Mouse (Mus musculus): Measurements from ENCODE around the gene Frmd8. TPM values are rescaled to one million over a fixed set of nuclear protein-coding genes. Genes with fewer than 3 reads are reported as not detected.

The Frmd8 gene
- polyA plus RNA-seq, 1 experiment from 2014 or later = 21.2 TPM

DNA sequence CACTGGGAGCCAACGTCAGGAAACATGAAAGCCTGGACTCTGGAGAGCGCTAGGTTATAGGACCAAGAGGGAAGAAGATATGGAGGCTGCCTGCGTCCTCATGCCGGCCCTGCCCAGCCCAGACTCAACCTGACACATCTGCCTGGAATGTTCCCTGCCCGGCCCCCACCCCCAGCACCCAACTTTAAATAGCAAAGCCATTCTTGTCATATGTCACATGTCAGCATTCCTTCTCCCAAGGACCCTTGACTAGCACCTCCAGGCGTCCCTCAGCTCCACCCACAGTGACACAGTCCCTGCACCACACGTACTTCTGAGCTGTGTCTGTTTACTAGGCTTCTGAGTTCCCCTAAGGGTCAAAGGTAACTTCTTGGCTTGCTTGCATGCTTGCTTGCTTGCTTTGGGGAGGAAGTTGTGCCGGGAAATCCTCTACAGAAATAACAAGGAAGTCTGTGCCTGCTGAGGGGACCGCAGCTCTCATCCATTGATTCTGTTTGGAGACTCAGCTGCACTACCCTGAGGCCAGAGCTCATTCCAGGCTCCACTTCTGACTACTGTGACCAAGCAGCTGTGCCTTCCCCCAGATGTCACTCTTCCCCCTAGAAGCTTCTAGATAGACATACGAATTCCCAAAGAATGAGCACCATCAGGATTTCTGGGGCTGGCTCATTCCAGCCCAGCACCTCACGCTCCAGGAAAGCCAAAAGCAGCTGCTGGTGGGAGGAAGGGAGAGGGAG lies 64.8 kb downstream of the Frmd8 start:
- Histone ChIP-seq H3K4me3 (ENCODE audit: low read depth, low read length) (no peak overlapping the region), H3K36me3 (ENCODE audit: control insufficient read depth, insufficient read depth, low read length) (no peaks in the 10 kb centered on the region), H3K4me2 (ENCODE audit: low read depth, severe bottlenecking) (peak overlapping the region; percentile 20; the same call in 1 of the 2 replicates), H3K4me1 (ENCODE audit: control insufficient read depth, insufficient read depth, low read length) (peaks cover 33% of the 10 kb centered on the region), H3K27ac (replicated peaks; ENCODE audit: low read depth, low read length) (peak overlapping the region; percentile 56), H3K27me3 (ENCODE audit: control insufficient read depth, insufficient read depth, low read length) (no peaks in the 10 kb centered on the region), H3K9me3 (ENCODE audit: control insufficient read depth, low read length) (no peaks in the 10 kb centered on the region), H3K9ac (ENCODE audit: low read length) (no peak overlapping the region; the same call in 1 of the 2 replicates)
- WGBS = 42% methylated on average over 11 of the region's 11 CpGs
- DNase-seq (ENCODE audit: low spot score) (no peak), ATAC-seq (ENCODE audit: insufficient number of reproducible peaks, low FRiP score, low TSS enrichment, low read depth) (no peak)

DNA sequence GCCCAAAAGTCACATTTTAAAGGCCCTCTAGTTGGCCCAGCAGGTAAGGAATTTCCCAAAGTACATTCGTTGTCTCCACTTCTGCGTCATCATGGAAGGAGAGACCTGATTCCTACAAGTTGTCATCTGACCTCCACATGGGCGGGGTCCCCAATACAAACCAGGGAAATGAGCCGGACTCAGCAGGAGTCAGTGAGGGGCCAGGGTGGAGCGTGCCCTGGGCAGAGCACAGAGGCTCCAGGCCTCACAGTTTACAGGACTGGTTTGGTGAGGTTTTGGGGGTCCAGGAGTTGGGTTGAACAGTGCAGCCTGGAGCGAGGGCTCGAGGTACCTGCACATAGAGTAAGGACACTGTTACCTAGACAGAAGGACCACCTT lies 65.4 kb downstream of the Frmd8 start:
- WGBS = 52% methylated on average over 7 of the region's 7 CpGs
- ATAC-seq (ENCODE audit: insufficient number of reproducible peaks, low FRiP score, low TSS enrichment, low read depth) (no peak), DNase-seq (ENCODE audit: low spot score) (no peak)
- no peaks in the 10 kb centered on the region for H3K9me3 ChIP-seq (ENCODE audit: control insufficient read depth, low read length)
- H3K4me2 ChIP-seq (ENCODE audit: low read depth, severe bottlenecking) = peak overlapping the region; percentile 20; the same call in 1 of the 2 replicates
- no peaks in the 10 kb centered on the region for H3K27me3 ChIP-seq (ENCODE audit: control insufficient read depth, insufficient read depth, low read length)
- peak overlapping the region; percentile 56; the same call in 1 of the 2 replicates for H3K27ac ChIP-seq (replicated peaks; ENCODE audit: low read depth, low read length)
- no peak overlapping the region for H3K4me3 ChIP-seq (ENCODE audit: low read depth, low read length)
- H3K36me3 ChIP-seq (ENCODE audit: control insufficient read depth, insufficient read depth, low read length) = no peaks in the 10 kb centered on the region
- 0 out of 2 replicates have a peak overlapping the region, but pooled peaks have one; percentile 12 for H3K9ac ChIP-seq (ENCODE audit: low read length)
- H3K4me1 ChIP-seq (ENCODE audit: control insufficient read depth, insufficient read depth, low read length) = peaks cover 36% of the 10 kb centered on the region

DNA sequence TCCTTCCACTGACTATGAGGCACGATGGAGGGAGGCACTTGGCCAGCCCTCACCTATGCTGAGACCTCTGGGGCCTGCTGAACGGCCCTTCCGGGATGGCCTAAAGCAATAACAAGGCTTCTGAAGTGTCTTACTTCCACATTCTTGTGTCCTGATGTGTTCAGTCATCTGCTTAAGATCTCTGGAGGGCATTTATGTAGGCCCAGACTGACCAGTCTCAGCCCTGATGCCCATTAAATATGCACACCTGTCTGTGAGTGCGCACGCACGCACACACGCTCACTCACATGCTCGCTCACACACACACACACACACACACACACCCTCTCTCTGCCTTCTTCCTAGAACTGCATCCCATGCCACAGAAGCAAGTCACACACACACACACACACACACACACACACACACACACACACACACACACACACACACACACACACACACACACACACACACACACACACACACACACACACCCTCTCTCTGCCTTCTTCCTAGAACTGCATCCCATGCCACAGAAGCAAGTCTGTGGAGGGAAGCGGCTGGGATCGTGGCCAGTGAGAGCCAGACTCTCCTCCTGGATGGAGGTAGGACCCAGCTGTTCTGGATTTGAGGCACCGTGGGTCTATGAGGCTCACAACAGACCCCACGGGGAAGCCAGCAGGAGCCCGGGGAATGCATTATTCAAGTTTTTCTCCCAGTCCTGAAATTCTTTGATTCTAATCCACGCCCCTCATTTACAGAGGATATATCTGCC lies 65.9 kb downstream of the Frmd8 start:
- no peaks in the 10 kb centered on the region for H3K27me3 ChIP-seq (ENCODE audit: control insufficient read depth, insufficient read depth, low read length)
- DNase-seq (ENCODE audit: low spot score) (no peak), ATAC-seq (ENCODE audit: insufficient number of reproducible peaks, low FRiP score, low TSS enrichment, low read depth) (no peak)
- H3K4me1 ChIP-seq (ENCODE audit: control insufficient read depth, insufficient read depth, low read length) = peaks cover 42% of the 10 kb centered on the region
- no peaks in the 10 kb centered on the region for H3K9me3 ChIP-seq (ENCODE audit: control insufficient read depth, low read length)
- H3K27ac ChIP-seq (replicated peaks; ENCODE audit: low read depth, low read length) = peak overlapping the region; percentile 56; the same call in 1 of the 2 replicates
- no peaks in the 10 kb centered on the region for H3K36me3 ChIP-seq (ENCODE audit: control insufficient read depth, insufficient read depth, low read length)
- no peak overlapping the region for H3K4me2 ChIP-seq (ENCODE audit: low read depth, severe bottlenecking)
- 60% methylated on average over 14 of the region's 14 CpGs for WGBS
- H3K9ac ChIP-seq (ENCODE audit: low read length) = 0 out of 2 replicates have a peak overlapping the region, but pooled peaks have one; percentile 12
- no peak overlapping the region for H3K4me3 ChIP-seq (ENCODE audit: low read depth, low read length)

- H3K9ac ChIP-seq (ENCODE audit: low read length) = no peak overlapping the region
- peaks cover 45% of the 10 kb centered on the region for H3K4me1 ChIP-seq (ENCODE audit: control insufficient read depth, insufficient read depth, low read length)
- DNase-seq (ENCODE audit: low spot score) (no peak), ATAC-seq (ENCODE audit: insufficient number of reproducible peaks, low FRiP score, low TSS enrichment, low read depth) (no peak)
- no peaks in the 10 kb centered on the region for H3K9me3 ChIP-seq (ENCODE audit: control insufficient read depth, low read length)
- WGBS = 78% methylated on average over 2 of the region's 3 CpGs
- no peaks in the 10 kb centered on the region for H3K27me3 ChIP-seq (ENCODE audit: control insufficient read depth, insufficient read depth, low read length)
- H3K4me2 ChIP-seq (ENCODE audit: low read depth, severe bottlenecking) = no peak overlapping the region
- H3K36me3 ChIP-seq (ENCODE audit: control insufficient read depth, insufficient read depth, low read length) = no peaks in the 10 kb centered on the region
- H3K27ac ChIP-seq (replicated peaks; ENCODE audit: low read depth, low read length) = no peak overlapping the region
- H3K4me3 ChIP-seq (ENCODE audit: low read depth, low read length) = no peak overlapping the region
Observed at GRCm38 (mm10) chr19:5807740-5808139, 67.3 kb downstream of the Frmd8 start.

- ATAC-seq (ENCODE audit: insufficient number of reproducible peaks, low FRiP score, low TSS enrichment, low read depth) (no peak), DNase-seq (ENCODE audit: low spot score) (no peak)
- Histone ChIP-seq H3K27ac (replicated peaks; ENCODE audit: low read depth, low read length) (peak overlapping the region; percentile 61; the same call in 1 of the 2 replicates), H3K4me2 (ENCODE audit: low read depth, severe bottlenecking) (no peak overlapping the region), H3K36me3 (ENCODE audit: control insufficient read depth, insufficient read depth, low read length) (no peaks in the 10 kb centered on the region), H3K9ac (ENCODE audit: low read length) (peak overlapping the region; percentile 22; the same call in 1 of the 2 replicates), H3K9me3 (ENCODE audit: control insufficient read depth, low read length) (no peaks in the 10 kb centered on the region), H3K4me1 (ENCODE audit: control insufficient read depth, insufficient read depth, low read length) (peaks cover 39% of the 10 kb centered on the region), H3K27me3 (ENCODE audit: control insufficient read depth, insufficient read depth, low read length) (no peaks in the 10 kb centered on the region), H3K4me3 (ENCODE audit: low read depth, low read length) (no peak overlapping the region)
- WGBS = 47% methylated on average over 6 of the region's 6 CpGs
Observed at GRCm38 (mm10) chr19:5806809-5807205, 68.3 kb downstream of the Frmd8 start.

DNA sequence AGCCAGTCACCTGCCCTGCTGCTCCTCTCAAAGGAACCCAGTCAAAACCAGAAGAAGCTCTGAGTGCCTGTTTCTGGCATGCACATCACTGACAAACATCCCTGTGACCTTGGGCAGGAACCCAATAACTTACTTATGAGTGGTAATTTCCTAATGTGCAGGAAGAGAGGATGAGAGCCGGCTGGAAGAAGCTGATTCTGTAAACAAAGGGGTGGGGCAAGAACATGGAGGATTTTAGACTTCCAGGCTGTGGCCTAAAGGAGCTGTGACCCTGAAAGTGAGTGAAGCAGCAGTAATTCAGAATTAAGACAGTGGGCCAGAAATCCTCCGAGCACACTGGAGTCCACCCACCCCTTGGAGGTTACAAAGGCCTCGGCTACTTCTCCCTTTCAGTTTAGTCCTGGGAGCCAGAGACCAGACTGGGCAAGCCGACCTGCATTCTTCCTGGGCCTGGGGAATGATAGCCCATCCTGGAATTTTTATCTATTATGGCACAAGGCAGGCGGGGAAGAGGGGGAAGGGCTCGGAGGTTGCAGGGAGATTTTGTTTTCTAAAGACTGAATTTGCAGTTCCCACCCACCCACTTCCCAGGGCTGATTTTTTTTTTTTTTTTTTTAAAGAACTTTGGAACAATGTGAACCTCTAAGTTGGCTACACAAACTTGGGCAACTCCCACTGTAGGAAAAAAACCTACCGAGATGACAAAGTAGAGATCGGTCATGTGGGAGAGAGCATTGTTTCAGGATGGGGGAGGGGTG lies 68.8 kb downstream of the Frmd8 start:
- Histone ChIP-seq H3K27ac (replicated peaks; ENCODE audit: low read depth, low read length) (peak overlapping the region; percentile 70; the same call in 1 of the 2 replicates), H3K9me3 (ENCODE audit: control insufficient read depth, low read length) (no peaks in the 10 kb centered on the region), H3K9ac (ENCODE audit: low read length) (peak overlapping the region; percentile 37; the same call in 1 of the 2 replicates), H3K4me3 (ENCODE audit: low read depth, low read length) (no peak overlapping the region), H3K4me1 (ENCODE audit: control insufficient read depth, insufficient read depth, low read length) (peaks cover 37% of the 10 kb centered on the region), H3K4me2 (ENCODE audit: low read depth, severe bottlenecking) (no peak overlapping the region), H3K36me3 (ENCODE audit: control insufficient read depth, insufficient read depth, low read length) (no peaks in the 10 kb centered on the region), H3K27me3 (ENCODE audit: control insufficient read depth, insufficient read depth, low read length) (no peaks in the 10 kb centered on the region)
- 15% methylated on average over 8 of the region's 8 CpGs for WGBS
- ATAC-seq (ENCODE audit: insufficient number of reproducible peaks, low FRiP score, low TSS enrichment, low read depth) (no peak), DNase-seq (ENCODE audit: low spot score) (no peak)

- Histone ChIP-seq H3K9me3 (ENCODE audit: control insufficient read depth, low read length) (no peaks in the 10 kb centered on the region), H3K27me3 (ENCODE audit: control insufficient read depth, insufficient read depth, low read length) (no peaks in the 10 kb centered on the region), H3K36me3 (ENCODE audit: control insufficient read depth, insufficient read depth, low read length) (no peaks in the 10 kb centered on the region), H3K27ac (replicated peaks; ENCODE audit: low read depth, low read length) (peak overlapping the region; percentile 99), H3K4me1 (ENCODE audit: control insufficient read depth, insufficient read depth, low read length) (peaks cover 21% of the 10 kb centered on the region), H3K4me2 (ENCODE audit: low read depth, severe bottlenecking) (peak overlapping the region; percentile 92; the same call in 1 of the 2 replicates), H3K9ac (ENCODE audit: low read length) (peak overlapping the region; percentile 95), H3K4me3 (ENCODE audit: low read depth, low read length) (no peak overlapping the region)
- WGBS = 15% methylated on average over 8 of the region's 8 CpGs
- no peak for ATAC-seq (ENCODE audit: insufficient number of reproducible peaks, low FRiP score, low TSS enrichment, low read depth)
- peak; percentile 49 for DNase-seq (ENCODE audit: low spot score)
Observed at GRCm38 (mm10) chr19:5804371-5804899, 70.6 kb downstream of the Frmd8 start.

DNA sequence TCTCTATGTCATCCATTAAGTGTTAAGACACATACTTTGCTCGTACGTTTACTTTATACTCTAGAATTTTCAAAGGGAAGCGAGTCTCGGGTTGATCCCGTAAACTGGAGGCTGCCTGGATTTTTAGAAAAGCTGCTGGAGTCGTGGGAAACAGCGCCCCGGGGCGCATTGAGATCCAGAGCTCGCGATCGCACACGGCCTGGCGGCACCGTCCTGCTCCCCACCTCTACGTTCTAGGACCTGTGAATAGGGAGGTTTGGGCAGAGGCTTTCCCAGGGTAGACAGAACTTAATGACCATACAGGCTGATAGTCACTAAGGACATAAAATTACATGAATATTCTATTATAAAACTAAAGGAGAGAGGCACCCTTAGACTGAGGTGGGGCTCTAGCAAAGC lies 71.2 kb downstream of the Frmd8 start:
- peak overlapping the region; percentile 99 for H3K27ac ChIP-seq (replicated peaks; ENCODE audit: low read depth, low read length)
- no peaks in the 10 kb centered on the region for H3K27me3 ChIP-seq (ENCODE audit: control insufficient read depth, insufficient read depth, low read length)
- no peaks in the 10 kb centered on the region for H3K9me3 ChIP-seq (ENCODE audit: control insufficient read depth, low read length)
- ATAC-seq (ENCODE audit: insufficient number of reproducible peaks, low FRiP score, low TSS enrichment, low read depth) (no peak), DNase-seq (ENCODE audit: low spot score) (no peak)
- H3K4me3 ChIP-seq (ENCODE audit: low read depth, low read length) = peak overlapping the region; percentile 63
- peaks cover 21% of the 10 kb centered on the region for H3K4me1 ChIP-seq (ENCODE audit: control insufficient read depth, insufficient read depth, low read length)
- H3K36me3 ChIP-seq (ENCODE audit: control insufficient read depth, insufficient read depth, low read length) = no peaks in the 10 kb centered on the region
- peak overlapping the region; percentile 92 for H3K4me2 ChIP-seq (ENCODE audit: low read depth, severe bottlenecking)
- under 1% methylated on average over 16 of the region's 16 CpGs for WGBS
- peak overlapping the region; percentile 95 for H3K9ac ChIP-seq (ENCODE audit: low read length)

All from limb, embryonic 11.5 days (tissue).